Mouse (Mus musculus) liver, adult 2 months (tissue): ENCODE results near the gene Ccdc62.

Experiments used
- CTCF ChIP-seq: fragments of 200-500 bp; IDR thresholded peaks from 2 replicates; pipeline ENCODE4 v1.5.1; 2011; ENCODE audit warnings: low read depth, low read length, control low read depth
- POLR2A ChIP-seq: fragments of 200-500 bp; IDR thresholded peaks from 2 replicates; pipeline ENCODE4 v1.6.1; 2011; ENCODE audit warnings: low read length, control low read depth; ENCODE audit not compliant: insufficient read depth; ENCODE audit errors: extremely low read depth

GRCm38 (mm10) chr5:123893520-123893919 is 37.0 kb upstream of the Ccdc62 start:
- TF ChIP-seq POLR2A (no peak), CTCF (no peak)
